Mouse (Mus musculus) lung, postnatal 25 days (tissue): ENCODE results near the gene Pkdrej.
"Not testable (repeated sequence)": the region's sequence is repeated elsewhere in the genome, so short reads cannot be mapped to it uniquely, and the experiment has no call there.

Experiments used
- DNase-seq: peaks from one replicate; pipeline ENCODE4 v3.0.0; 2022; ENCODE audit warnings: low spot score

Gene Pkdrej

GRCm38 (mm10) chr15:85821203-85822010, at the start of gene Pkdrej:
Gene Pkdrej (minus strand): TSS chr15:85821734.
- no peak for DNase-seq

GRCm38 (mm10) chr15:85867696-85868095, 46.2 kb upstream of the Pkdrej start:
- peak; percentile 80 for DNase-seq

- not testable (repeated sequence) for DNase-seq
These were observed 44.4 kb upstream of the Pkdrej start for GRCm38 (mm10) chr15:85865913-85866312.

GRCm38 (mm10) chr15:85859490-85860031, 38.0 kb upstream of the Pkdrej start, which contains the start of gene Gtse1:
Gene Gtse1 (plus strand): TSS chr15:85859745.
- DNase-seq: peak; percentile 97

GRCm38 (mm10) chr15:85858980-85859489, 37.5 kb upstream of the Pkdrej start:
- DNase-seq: no peak

GRCm38 (mm10) chr15:85851656-85852392, 30.3 kb upstream of the Pkdrej start:
- no peak for DNase-seq

- DNase-seq: no peak
These were observed 23.5 kb upstream of the Pkdrej start for GRCm38 (mm10) chr15:85845071-85845470.

GRCm38 (mm10) chr15:85841796-85842360, 20.3 kb upstream of the Pkdrej start:
- DNase-seq: no peak

- DNase-seq: no peak
These were observed 19.4 kb upstream of the Pkdrej start for GRCm38 (mm10) chr15:85840983-85841382.

GRCm38 (mm10) chr15:85836887-85837286, 15.4 kb upstream of the Pkdrej start:
- no peak for DNase-seq

- no peak for DNase-seq
These were observed 13.8 kb upstream of the Pkdrej start for GRCm38 (mm10) chr15:85835335-85835734.

GRCm38 (mm10) chr15:85832599-85832998, 11.1 kb upstream of the Pkdrej start:
- no peak for DNase-seq

- peak; percentile 91 for DNase-seq
These were observed 10.5 kb upstream of the Pkdrej start, which contains the start of gene Ttc38 for GRCm38 (mm10) chr15:85831954-85832590. Gene Ttc38 (plus strand): TSS chr15:85832306.

- no peak for DNase-seq
These were observed 7.9 kb upstream of the Pkdrej start for GRCm38 (mm10) chr15:85829470-85829869.

GRCm38 (mm10) chr15:85828071-85828470, 6.5 kb upstream of the Pkdrej start:
- DNase-seq: peak; percentile 55

GRCm38 (mm10) chr15:85826676-85827075, 5.1 kb upstream of the Pkdrej start:
- DNase-seq: no peak

GRCm38 (mm10) chr15:85822011-85822359, 451 bp upstream of the Pkdrej start:
- DNase-seq: no peak

- DNase-seq: no peak
These were observed 8.1 kb downstream of the Pkdrej start for GRCm38 (mm10) chr15:85813428-85813827.

- peak; percentile 99 for DNase-seq
These were observed 9.8 kb downstream of the Pkdrej start, which contains the start of gene Cdpf1 for GRCm38 (mm10) chr15:85811535-85812277. Gene Cdpf1 (minus strand): TSS chr15:85811697.

GRCm38 (mm10) chr15:85810806-85811521, 10.6 kb downstream of the Pkdrej start:
- DNase-seq: peak; percentile 64
